Mouse (Mus musculus) urinary bladder, postnatal 25 days (tissue): ENCODE measurements around the gene Rfk.
A peak's percentile ranks its signal among the peaks of the same experiment; 100 is the strongest.

Experiments used
- DNase-seq: peaks from one replicate; pipeline ENCODE4 v3.0.0; 2022; ENCODE audit warnings: low spot score

Rfk gene

DNA sequence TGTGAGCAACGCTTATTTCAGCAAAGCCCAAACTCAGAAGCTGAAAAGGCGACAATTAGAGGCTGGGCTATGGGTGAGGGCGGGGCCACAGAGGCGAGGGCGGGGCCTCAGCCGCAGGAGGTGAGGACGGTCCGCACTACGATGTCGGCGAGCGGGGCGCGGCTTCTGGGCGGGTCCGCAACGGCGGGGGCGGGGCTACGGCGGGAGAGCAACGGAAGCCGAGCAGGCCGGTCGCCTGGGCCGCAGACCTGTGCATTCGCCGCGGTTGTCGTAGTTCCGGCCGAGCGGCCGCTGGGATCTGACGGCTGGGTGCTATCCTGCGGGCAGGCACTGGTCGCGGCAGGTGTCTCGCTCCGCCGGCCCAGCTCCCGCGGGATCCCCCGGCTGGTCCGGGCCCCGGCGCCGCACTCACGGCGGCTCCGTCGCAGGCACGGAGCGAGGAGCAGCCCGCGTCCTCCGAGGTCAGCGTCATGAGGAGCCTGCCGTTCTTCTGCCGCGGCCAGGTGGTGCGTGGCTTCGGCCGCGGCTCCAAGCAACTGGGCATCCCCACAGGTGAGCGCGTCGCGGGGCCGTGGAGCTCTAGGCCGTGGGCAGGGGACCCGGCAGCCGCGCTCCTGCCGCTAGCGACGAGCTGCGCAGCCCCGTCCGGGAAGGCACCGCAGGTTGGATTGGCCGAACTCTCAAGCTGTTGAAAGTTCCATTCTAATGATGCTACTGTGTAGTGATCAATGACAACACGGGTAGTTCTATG lies at the start of gene Rfk:
Gene Rfk, plus strand, starts transcription at position 203 of the 751 bp plus-strand sequence.
- DNase-seq, result peak; percentile 94

- no peak for DNase-seq
Measured at GRCm38 (mm10) chr19:17344881-17345280, 49.0 kb upstream of the Rfk start.

GRCm38 (mm10) chr19:17346716-17347474 lies 46.9 kb upstream of the Rfk start:
- no peak for DNase-seq

GRCm38 (mm10) chr19:17347852-17348251 lies 46.0 kb upstream of the Rfk start:
- no peak for DNase-seq

DNA sequence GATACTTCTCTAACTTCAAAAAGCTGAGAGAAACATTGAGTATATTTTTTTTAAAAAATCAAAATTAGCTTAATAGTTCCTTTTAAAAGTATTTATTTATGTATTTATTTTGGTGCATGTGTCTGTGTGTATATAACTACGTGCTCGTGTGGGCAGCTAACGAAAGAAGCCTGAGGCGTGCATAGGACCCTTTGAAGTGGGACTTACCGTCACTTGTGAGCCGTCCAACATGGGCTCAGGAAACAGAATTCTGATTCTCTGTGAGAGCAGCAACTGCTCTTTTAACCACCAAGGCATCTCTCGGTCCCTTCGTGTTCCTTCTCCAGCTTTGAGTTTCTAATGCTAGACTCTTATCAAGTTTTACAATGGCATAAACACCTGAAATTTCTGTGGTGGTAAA lies 40.1 kb upstream of the Rfk start:
- no peak for DNase-seq

DNA sequence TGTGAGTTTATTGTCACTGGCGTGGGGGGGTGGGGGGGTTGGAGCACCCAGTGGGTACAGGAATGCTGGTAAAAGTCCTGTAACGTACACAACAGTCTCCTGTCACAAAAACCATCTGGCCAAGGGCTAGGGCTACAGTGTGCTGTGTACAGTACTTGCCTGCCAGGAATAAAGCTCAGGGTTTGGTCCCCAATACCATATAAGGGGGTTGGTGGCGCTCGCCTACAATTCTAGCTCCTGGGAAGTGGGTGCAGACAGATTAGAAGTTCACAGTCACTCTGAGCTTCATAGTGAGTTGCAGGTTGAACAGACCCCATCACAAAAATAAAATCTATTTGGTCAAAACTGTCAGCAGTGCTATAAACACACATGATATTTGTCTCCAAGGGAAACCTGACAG lies 39.5 kb upstream of the Rfk start:
- no peak for DNase-seq

GRCm38 (mm10) chr19:17354797-17355196 lies 39.0 kb upstream of the Rfk start:
- no peak for DNase-seq

DNA sequence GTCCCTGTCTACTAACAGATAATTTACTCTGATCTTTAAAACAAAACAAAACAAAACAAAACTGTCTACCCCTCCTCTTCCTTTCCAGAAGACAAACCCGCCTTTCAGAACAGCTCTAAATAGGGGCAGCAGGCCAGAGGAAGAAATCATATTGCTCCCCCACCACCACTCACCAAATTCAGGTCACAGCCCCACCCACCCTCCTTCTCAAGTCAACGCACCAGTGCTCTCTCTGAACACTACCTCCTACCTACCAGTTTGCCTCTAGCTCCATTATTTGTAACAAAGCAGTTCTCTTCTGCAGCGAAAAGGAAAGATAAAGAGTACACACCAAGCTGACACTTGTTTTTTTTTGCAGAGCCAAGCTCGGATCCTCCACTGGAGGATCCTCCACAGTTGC lies 38.5 kb upstream of the Rfk start:
- no peak for DNase-seq

DNA sequence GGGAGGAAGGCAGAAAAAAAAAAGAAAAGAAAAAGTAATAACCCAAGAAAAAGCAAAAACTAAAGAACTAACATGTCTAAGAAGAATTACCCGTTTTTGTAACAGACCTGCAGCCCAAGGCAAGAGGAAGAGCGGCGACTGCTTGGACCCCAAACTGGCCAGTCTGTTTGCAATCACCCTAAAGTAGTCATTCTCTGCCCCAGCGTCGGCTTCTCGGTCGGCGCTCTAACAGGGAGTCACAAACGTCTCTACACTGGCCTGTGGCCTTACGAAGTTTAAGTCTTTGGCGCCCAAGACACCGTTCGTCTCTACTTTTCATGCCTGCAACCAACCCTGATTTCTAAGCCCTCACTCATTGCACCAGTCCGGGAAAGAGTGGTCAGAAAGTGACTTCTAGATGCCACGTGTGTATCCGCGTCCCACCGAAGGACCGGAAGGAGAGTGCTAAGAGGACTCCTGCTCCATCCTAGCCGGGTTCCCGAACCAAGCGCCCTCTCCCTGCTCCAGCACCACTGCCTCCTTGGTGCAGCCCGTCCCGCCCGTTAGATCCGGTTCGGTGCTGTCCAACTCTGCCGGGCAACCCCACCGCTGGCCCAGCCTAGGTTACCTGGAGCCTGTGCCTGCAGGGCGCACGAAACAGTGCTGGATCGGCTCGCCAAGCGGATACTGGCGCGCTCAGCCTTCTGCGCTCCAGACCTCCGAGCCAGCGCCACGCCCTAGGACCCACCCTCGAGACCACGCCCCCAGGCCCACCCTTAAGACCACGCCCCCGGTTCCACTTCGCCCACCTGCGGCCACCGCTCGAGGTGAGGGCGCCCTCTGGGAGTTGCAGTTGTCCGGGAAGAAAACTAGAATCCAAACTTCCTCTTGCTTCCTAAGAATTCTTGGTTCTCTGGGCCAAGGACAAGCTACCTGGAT lies 37.6 kb upstream of the Rfk start:
- DNase-seq, result peak; percentile 85

- no peak for DNase-seq
Measured at GRCm38 (mm10) chr19:17356932-17357331, 36.9 kb upstream of the Rfk start.

GRCm38 (mm10) chr19:17357391-17357790 lies 36.5 kb upstream of the Rfk start:
- DNase-seq, result no peak

DNA sequence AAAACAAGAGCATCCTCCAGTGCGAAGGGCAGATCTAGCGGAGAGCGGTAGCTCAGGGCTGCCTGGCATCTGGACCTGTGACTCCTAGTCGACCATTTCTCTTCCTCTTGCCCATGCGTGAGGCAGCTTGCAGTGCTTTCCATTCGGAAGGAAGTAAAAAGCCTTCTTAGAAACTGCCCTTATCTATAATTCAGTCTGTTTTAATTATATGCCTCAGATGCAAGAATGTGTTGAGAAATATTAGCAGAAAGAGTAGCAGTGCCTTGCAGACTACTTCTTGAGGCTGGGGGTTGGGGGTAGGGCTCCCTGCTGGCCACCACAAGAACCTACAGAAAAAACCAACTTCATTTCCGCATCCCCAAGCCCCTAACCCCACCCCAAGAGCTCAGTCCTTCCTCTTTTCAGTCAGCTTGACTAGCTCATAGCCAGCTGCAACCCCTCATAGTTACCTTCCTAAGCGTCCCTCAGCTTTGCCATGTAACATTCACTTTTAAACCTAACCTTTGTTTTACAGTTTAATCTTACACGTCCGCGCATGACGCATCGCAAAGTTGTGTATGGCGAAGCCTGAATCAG lies 34.4 kb upstream of the Rfk start:
- no peak for DNase-seq

GRCm38 (mm10) chr19:17361181-17361580 lies 32.7 kb upstream of the Rfk start:
- no peak for DNase-seq

DNA sequence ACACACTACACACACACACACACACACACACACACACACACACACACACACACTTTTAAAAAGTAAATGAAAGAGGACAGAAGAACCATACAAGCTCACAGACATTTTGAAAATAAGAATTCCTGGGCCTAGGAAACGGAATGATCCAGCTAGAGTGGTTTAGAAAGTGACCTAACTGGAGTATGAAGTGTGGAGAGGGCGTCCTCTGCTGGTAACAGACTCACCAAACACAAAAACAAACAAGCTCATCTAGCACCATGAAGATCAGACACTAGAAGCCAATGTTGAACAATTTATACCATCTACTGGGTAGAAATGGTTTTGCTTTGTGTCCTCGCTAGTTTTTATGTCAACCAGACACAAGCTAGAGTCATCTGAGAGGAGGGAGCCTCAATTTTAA lies 29.1 kb upstream of the Rfk start:
- DNase-seq, result no peak

GRCm38 (mm10) chr19:17366364-17367090 lies 27.3 kb upstream of the Rfk start:
- DNase-seq, result no peak

DNA sequence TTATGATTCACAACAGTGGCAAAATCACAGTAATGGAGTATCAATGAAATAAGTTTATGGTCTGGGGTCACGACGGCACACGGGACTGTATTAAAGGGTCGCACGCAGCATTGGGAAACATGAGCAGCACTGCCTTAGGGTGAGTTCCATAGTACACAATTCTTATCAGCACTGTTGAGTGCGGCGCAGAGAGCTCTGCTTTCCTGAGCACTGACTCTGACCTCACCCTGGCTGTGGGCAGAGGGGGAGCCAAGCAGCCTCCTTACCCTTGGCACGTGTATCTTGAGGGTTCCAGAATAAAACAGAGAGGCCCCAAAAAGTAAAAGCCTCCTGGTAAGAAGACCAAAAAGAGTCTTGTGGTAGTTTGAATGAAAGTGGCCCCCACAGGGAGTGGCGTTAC lies 25.3 kb upstream of the Rfk start:
- no peak for DNase-seq

GRCm38 (mm10) chr19:17369581-17369980 lies 24.3 kb upstream of the Rfk start:
- no peak for DNase-seq

GRCm38 (mm10) chr19:17372701-17373100 lies 21.1 kb upstream of the Rfk start, which contains the start of gene Gcnt1:
Gene Gcnt1 (minus strand): TSS chr19:17372844.
- DNase-seq, result no peak

DNA sequence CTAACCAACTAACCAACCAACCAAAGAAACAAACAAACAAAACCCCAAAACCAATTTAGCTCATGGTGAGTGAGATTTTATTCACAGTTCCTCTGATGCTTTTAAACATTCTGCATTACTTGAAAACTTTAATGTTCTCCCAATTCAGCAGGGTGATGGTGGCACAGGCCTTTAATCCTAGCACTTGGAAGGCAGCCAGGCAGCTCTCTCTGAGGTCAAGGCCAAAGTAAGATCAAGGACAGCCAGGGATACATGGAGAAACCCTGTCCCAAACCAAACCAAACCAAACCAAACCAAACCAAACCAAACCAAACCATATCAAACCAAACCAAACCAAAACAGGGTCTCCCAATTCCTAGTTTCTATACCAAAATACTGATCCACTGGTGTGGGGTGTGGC lies 15.0 kb upstream of the Rfk start:
- DNase-seq, result no peak

- DNase-seq, result no peak
Measured at GRCm38 (mm10) chr19:17380549-17380948, 13.3 kb upstream of the Rfk start.

DNA sequence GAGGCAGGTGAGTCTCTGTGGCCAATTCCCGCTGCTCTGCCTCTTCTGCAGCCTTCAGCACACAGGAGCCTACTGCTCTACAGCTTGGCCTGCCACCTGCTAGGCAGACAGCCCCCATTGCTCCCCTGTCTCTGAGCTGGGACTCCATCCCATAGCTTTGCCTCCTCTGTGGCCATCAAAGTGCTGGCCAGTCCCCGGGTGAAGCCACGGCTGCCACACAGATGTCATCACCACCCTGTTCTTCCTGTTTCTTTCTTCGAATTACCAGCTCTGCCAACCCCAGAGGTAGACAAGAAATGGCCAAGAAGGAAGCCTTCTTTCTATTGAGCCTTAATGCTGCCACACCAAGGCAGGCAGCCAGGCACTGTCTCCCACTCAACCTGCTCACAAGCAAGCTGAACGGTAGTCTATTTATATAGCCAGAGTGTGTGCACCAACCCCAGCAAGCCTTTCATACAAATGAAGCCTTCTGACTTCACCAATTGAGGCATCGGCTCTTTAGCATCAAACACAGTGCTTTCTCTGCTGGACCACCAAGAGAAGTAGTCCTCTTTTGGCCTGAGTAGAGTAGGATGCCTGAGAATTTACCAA lies 10.9 kb upstream of the Rfk start:
- DNase-seq, result no peak
